Mouse (Mus musculus): ENCODE results near the gene H2al1i.
"Not testable (repeated sequence)": the region's sequence is repeated elsewhere in the genome, so short reads cannot be mapped to it uniquely, and the experiment has no call there.

Gene H2al1i

DNA sequence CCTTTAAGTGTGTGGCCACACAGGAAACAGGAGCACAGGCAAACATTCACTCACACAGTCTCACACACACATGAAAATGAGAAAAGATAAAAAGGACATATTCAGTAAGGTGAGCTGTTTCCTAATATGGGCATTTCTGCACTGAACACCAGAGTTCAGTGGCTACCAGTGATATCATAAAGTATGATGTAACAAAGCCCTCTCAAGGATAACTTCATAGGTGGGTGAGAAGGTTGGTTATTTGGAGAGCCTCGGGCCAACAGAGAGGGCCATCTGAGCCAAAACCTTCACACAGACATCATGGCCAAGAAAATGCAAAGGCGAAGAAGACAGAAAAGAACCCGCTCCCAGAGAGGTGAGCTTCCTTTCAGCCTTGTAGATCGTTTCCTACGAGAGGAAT is at the start of gene H2al1i:
TSS of gene H2al1i (plus strand) at position 301 of the 400 bp plus-strand sequence.
- not testable (repeated sequence) for DNase-seq (ENCODE audit: low spot score)

DNA sequence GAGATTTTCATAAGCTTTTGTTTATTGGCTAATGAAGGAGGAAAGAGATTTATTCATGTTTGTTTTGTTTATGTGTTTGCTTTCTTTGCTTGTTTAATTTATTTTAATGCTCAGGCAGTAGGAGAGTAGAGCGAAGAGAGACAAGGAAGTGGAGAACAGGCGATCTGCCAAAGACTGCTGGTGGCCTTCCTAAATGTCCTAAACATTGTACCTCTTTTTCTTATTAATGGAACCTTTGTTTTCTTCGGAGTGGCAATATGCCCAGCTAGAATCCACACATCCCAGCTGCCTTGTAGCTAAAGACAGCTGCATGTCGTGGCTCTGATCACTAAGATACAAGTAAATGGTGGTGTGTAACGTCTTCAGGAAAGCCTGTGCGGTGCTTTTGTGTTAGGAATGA is 47.4 kb upstream of the H2al1i start:
- DNase-seq (ENCODE audit: low spot score), result no peak

DNA sequence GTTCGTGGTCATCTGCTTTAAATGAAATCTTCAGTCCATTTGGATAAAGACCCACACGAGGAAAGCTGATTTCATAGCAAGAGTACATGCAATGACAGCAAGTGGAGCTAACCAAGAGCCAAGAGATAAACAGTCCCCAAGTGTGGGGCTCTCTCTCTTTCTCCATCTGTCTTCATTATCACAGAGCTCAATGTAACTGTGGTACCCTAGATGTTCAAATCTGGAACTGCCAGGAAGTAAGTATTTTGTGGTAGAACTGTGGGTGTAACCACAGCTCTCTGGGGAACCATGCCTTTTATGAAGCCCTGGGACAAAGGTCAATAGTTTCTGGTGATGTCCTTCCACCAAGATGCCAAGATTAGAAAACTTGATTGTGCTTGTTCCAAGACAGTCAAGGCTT is 43.7 kb upstream of the H2al1i start:
- no peak for DNase-seq (ENCODE audit: low spot score)

DNA sequence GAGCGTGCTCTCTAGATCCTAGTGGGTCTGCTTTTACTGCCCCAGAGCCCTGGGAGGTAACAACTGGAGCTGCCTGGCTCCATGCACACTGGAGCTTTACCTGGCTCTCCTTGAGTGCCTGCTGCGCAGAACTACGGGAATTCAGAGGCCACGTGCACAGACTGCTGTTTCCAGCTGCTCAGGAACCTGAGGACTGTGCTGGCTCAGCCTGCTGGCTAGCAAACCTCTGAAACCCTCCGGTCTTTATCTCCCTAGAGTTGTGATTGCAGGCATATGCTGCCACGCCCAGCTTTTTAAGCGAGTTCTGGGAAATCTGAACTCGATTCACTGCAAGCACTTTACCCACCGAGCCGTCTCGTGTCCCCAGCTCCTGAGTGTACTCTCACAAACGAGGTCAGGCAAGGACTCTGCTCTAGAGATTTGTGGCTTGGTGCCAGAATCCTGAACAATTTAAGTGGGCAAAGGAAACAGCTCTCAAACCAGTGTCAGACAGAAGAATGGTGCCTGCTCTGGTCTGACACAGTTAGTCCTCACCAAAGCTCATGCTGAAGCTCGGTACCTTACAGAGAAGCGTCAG is 36.1 kb upstream of the H2al1i start:
- DNase-seq (ENCODE audit: low spot score), result no peak

DNA sequence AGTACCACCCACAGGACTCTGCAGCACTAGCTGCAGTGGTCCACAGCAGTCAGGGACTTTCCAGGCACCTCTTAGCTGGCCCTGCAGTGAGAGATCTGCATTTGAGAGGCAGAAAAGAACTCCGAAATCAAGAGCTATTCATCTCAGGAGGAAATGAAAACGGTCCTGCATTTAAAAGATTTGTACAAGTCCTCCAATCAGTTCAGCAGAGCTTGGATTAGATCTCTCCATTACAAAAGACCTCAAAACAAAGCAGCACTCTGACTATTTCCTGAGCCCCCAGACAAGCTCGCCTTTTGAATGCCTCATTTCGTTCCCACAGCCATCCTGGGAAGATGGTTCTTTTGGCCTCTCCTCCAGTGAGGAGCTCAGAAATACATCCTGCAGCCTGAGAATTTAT is 35.2 kb upstream of the H2al1i start:
- no peak for DNase-seq (ENCODE audit: low spot score)

DNA sequence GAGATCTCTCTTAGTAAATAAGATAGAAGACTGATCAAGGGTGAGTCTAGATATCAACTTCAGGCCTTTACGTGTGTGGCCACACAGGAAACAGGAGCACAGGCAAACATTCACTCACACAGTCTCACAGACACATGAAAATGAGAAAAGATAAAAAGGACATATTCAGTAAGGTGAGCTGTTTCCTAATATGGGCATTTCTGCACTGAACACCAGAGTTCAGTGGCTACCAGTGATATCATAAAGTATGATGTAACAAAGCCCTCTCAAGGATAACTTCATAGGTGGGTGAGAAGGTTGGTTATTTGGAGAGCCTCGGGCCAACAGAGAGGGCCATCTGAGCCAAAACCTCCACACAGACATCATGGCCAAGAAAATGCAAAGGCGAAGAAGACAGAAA is 25.5 kb upstream of the H2al1i start, which contains the start of gene H2al1a:
TSS of gene H2al1a (plus strand) at position 301 of the 400 bp plus-strand sequence.
- DNase-seq (ENCODE audit: low spot score), result not testable (repeated sequence)

DNA sequence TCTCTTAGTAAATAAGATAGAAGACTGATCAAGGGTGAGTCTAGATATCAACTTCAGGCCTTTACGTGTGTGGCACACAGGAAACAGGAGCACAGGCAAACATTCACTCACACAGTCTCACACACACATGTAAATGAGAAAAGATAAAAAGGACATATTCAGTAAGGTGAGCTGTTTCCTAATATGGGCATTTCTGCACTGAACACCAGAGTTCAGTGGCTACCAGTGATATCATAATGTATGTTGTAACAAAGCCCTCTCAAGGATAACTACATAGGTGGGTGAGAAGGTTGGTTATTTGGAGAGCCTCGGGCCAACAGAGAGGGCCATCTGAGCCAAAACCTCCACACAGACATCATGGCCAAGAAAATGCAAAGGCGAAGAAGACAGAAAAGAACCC is 22.3 kb upstream of the H2al1i start, which contains the start of gene H2al1b:
TSS of gene H2al1b (plus strand) at position 301 of the 400 bp plus-strand sequence.
- DNase-seq (ENCODE audit: low spot score), result not testable (repeated sequence)

DNA sequence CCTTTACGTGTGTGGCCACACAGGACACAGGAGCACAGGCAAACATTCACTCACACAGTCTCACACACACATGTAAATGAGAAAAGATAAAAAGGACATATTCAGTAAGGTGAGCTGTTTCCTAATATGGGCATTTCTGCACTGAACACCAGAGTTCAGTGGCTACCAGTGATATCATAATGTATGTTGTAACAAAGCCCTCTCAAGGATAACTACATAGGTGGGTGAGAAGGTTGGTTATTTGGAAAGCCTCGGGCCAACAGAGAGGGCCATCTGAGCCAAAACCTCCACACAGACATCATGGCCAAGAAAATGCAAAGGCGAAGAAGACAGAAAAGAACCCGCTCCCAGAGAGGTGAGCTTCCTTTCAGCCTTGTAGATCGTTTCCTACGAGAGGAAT is 19.1 kb upstream of the H2al1i start, which contains the start of gene H2al1c:
TSS of gene H2al1c (plus strand) at position 301 of the 400 bp plus-strand sequence.
- DNase-seq (ENCODE audit: low spot score), result not testable (repeated sequence)

DNA sequence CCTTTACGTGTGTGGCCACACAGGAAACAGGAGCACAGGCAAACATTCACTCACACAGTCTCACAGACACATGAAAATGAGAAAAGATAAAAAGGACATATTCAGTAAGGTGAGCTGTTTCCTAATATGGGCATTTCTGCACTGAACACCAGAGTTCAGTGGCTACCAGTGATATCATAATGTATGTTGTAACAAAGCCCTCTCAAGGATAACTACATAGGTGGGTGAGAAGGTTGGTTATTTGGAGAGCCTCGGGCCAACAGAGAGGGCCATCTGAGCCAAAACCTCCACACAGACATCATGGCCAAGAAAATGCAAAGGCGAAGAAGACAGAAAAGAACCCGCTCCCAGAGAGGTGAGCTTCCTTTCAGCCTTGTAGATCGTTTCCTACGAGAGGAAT is 15.9 kb upstream of the H2al1i start, which contains the start of gene H2al1d:
TSS of gene H2al1d (plus strand) at position 301 of the 400 bp plus-strand sequence.
- not testable (repeated sequence) for DNase-seq (ENCODE audit: low spot score)

DNA sequence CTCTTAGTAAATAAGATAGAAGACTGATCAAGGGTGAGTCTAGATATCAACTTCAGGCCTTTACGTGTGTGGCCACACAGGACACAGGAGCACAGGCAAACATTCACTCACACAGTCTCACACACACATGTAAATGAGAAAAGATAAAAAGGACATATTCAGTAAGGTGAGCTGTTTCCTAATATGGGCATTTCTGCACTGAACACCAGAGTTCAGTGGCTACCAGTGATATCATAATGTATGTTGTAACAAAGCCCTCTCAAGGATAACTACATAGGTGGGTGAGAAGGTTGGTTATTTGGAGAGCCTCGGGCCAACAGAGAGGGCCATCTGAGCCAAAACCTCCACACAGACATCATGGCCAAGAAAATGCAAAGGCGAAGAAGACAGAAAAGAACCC is 12.8 kb upstream of the H2al1i start, which contains the start of gene H2al1e:
TSS of gene H2al1e (plus strand) at position 301 of the 400 bp plus-strand sequence.
- not testable (repeated sequence) for DNase-seq (ENCODE audit: low spot score)

DNA sequence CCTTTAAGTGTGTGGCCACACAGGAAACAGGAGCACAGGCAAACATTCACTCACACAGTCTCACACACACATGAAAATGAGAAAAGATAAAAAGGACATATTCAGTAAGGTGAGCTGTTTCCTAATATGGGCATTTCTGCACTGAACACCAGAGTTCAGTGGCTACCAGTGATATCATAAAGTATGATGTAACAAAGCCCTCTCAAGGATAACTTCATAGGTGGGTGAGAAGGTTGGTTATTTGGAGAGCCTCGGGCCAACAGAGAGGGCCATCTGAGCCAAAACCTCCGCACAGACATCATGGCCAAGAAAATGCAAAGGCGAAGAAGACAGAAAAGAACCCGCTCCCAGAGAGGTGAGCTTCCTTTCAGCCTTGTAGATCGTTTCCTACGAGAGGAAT is 9.6 kb upstream of the H2al1i start, which contains the start of gene H2al1f:
TSS of gene H2al1f (plus strand) at position 301 of the 400 bp plus-strand sequence.
- not testable (repeated sequence) for DNase-seq (ENCODE audit: low spot score)

DNA sequence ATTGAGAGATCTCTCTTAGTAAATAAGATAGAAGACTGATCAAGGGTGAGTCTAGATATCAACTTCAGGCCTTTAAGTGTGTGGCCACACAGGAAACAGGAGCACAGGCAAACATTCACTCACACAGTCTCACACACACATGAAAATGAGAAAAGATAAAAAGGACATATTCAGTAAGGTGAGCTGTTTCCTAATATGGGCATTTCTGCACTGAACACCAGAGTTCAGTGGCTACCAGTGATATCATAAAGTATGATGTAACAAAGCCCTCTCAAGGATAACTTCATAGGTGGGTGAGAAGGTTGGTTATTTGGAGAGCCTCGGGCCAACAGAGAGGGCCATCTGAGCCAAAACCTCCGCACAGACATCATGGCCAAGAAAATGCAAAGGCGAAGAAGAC is 6.5 kb upstream of the H2al1i start, which contains the start of gene H2al1g:
TSS of gene H2al1g (plus strand) at position 301 of the 400 bp plus-strand sequence.
- not testable (repeated sequence) for DNase-seq (ENCODE audit: low spot score)

DNA sequence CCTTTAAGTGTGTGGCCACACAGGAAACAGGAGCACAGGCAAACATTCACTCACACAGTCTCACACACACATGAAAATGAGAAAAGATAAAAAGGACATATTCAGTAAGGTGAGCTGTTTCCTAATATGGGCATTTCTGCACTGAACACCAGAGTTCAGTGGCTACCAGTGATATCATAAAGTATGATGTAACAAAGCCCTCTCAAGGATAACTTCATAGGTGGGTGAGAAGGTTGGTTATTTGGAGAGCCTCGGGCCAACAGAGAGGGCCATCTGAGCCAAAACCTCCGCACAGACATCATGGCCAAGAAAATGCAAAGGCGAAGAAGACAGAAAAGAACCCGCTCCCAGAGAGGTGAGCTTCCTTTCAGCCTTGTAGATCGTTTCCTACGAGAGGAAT is 3.3 kb upstream of the H2al1i start, which contains the start of gene H2al1h:
TSS of gene H2al1h (plus strand) at position 301 of the 400 bp plus-strand sequence.
- not testable (repeated sequence) for DNase-seq (ENCODE audit: low spot score)

DNA sequence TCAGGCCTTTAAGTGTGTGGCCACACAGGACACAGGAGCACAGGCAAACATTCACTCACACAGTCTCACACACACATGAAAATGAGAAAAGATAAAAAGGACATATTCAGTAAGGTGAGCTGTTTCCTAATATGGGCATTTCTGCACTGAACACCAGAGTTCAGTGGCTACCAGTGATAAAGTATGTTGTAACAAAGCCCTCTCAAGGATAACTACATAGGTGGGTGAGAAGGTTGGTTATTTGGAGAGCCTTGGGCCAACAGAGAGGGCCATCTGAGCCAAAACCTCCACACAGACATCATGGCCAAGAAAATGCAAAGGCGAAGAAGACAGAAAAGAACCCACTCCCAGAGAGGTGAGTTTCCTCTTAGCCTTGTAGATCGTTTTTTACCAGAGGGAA is 3.1 kb downstream of the H2al1i start, which contains the start of gene H2al1j:
TSS of gene H2al1j (plus strand) at position 301 of the 400 bp plus-strand sequence.
- DNase-seq (ENCODE audit: low spot score), result not testable (repeated sequence)

DNA sequence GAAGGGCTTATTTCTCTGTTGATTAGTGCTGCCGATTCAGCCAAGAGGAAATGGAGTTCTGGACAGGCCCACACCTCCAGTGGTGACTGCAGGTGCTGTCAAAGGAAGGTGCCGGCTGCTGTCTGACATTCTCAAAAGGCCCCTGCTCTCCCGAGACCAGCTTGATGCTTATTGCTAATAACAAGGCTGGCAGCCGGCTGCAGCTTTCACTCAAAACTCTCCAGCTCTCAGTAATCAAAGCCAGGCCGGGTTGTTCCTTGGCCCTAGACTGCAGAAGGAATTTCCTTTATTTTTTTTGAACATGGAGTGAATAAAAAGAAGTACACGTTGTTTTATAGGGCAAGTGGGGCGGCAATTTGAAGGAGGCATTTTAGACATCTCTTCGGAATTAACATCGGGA is 21.3 kb downstream of the H2al1i start:
- no peak for DNase-seq (ENCODE audit: low spot score)

DNA sequence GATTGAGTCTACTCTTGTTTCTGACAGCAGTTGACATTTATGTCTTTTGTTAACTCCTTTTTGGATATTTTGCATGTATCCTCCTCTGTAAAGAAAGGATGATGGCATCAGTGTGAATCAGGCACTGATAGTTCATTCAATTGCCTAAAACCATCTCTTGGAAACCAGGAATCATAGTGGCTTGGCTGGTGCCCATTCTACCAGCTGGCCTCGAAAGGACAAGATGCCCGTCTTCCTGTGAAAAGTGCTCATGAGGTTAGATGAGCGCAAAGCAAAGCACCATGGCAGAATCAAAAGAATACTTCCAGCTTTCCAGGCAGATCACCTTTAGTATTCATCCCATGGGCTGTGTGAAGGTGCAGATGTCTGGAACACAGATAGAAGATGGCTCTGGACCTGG is 22.3 kb downstream of the H2al1i start:
- DNase-seq (ENCODE audit: low spot score), result no peak

DNA sequence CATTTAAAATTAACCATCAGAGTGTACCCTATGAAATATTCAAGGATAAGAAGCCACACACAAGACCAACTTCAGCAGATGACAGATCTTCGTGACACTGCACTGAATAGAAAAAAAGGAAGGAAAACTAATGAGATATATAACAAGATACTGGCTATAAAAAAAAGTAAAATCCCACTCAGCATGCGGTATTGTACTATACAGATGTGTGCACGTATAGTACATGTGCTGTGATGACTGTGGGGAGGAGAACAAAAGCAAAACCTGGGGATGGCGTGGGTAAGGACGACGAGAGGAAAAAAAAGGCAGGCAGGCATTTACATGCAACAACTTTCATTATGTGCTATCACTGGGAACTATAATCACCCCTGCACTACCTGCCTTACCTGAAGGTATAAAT is 36.4 kb downstream of the H2al1i start:
- no peak for DNase-seq (ENCODE audit: low spot score)

DNA sequence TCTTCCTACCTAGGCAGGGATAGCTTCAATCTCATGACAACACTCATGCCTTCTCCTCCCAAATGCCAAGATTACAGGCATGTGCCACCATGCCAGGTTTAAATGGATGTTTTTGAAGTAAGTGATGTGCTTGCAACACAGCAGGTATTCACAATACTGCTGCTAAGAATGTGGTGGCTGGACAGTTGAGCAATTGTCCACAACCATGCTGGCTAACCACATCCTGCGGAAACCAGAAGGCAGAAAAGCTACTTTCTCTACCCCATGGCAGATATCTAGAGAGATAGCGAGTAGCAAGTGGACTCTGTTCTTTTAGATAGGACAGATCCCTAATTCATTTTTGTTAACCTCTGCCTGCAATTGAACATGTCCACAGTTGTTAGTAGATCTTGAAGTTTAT is 36.8 kb downstream of the H2al1i start:
- DNase-seq (ENCODE audit: low spot score), result no peak

DNA sequence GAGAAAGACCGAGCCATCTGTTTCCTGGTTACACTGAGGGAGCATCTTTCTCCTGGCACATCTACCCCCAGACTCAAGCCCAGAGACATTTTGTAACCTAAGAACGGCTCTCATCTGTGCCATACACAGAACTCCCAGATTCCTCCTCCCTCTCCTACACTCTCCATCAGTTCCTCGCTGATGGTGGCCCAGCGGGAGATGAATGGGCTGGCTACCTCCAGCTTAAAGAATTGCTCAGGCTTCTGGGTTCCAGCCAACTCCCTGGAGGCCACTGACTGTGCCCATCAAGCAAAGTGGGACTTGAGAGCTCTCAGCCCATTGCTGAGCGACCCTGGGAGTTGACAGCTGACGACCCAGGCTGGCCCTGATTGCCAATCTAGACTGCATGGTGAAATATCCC is 39.4 kb downstream of the H2al1i start:
- no peak for DNase-seq (ENCODE audit: low spot score)

DNA sequence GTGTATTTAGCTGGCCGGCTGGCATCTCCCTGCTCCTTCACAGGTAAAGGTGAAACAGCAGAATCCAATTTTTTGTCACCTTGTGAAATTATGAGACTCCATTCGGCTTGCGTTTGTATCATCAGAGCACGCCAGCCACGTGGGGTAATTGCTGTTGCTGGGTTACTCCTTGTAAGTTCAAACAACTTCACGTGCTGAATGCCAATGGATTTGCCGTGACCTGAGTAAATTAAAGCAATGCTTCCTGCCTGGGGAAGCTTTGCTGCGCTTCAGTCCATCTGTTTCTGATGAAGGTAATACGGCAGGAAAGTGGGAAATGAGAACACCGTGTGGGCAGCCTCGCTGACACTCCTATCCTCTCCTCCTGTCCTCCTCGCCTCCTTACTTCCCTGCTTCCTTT is 40.7 kb downstream of the H2al1i start:
- no peak for DNase-seq (ENCODE audit: low spot score)
